Mouse (Mus musculus): ENCODE results near the gene Btrc.
"Not testable (repeated sequence)": the region's sequence is repeated elsewhere in the genome, so short reads cannot be mapped to it uniquely, and the experiment has no call there.

Gene Btrc

GRCm38 (mm10) chr19:45363384-45363926 is at the start of gene Btrc:
TSS of gene Btrc (plus strand) at chr19:45363734.
- in situ Hi-C loops (cut with MboI, MseI), result loop anchor here (25.0 kb wide), 1 partner anchor 1149 kb away; the partner anchor contains the start of gene Trim8

- in situ Hi-C loops (cut with MboI, MseI), result no loop called here
Measured at GRCm38 (mm10) chr19:45317473-45317882, 46.1 kb upstream of the Btrc start.

- in situ Hi-C loops (cut with MboI, MseI), result no loop called here
Measured at GRCm38 (mm10) chr19:45321062-45321461, 42.5 kb upstream of the Btrc start.

GRCm38 (mm10) chr19:45329039-45329438 is 34.5 kb upstream of the Btrc start:
- in situ Hi-C loops (cut with MboI, MseI), result no loop called here

- in situ Hi-C loops (cut with MboI, MseI), result no loop called here
Measured at GRCm38 (mm10) chr19:45329748-45330298, 33.7 kb upstream of the Btrc start.

GRCm38 (mm10) chr19:45336718-45337117 is 26.8 kb upstream of the Btrc start:
- in situ Hi-C loops (cut with MboI, MseI), result no loop called here

GRCm38 (mm10) chr19:45338182-45338581 is 25.4 kb upstream of the Btrc start:
- in situ Hi-C loops (cut with MboI, MseI), result no loop called here

- in situ Hi-C loops (cut with MboI, MseI), result no loop called here
Measured at GRCm38 (mm10) chr19:45343941-45344340, 19.6 kb upstream of the Btrc start.

GRCm38 (mm10) chr19:45348188-45348587 is 15.3 kb upstream of the Btrc start:
- in situ Hi-C loops (cut with MboI, MseI), result no loop called here

GRCm38 (mm10) chr19:45350456-45350855 is 13.1 kb upstream of the Btrc start:
- in situ Hi-C loops (cut with MboI, MseI), result loop anchor here (25.0 kb wide), 1 partner anchor 1162 kb away; the partner anchor contains the start of gene Trim8

- in situ Hi-C loops (cut with MboI, MseI), result loop anchor here (25.0 kb wide), 1 partner anchor 1160 kb away; the partner anchor contains the start of gene Trim8
Measured at GRCm38 (mm10) chr19:45352706-45353105, 10.8 kb upstream of the Btrc start.

GRCm38 (mm10) chr19:45355678-45356077 is 7.9 kb upstream of the Btrc start:
- in situ Hi-C loops (cut with MboI, MseI), result loop anchor here (25.0 kb wide), 1 partner anchor 1157 kb away; the partner anchor contains the start of gene Trim8

- in situ Hi-C loops (cut with MboI, MseI), result loop anchor here (25.0 kb wide), 1 partner anchor 1155 kb away; the partner anchor contains the start of gene Trim8
Measured at GRCm38 (mm10) chr19:45356868-45357267, 6.7 kb upstream of the Btrc start.

GRCm38 (mm10) chr19:45360486-45360885 is 3.0 kb upstream of the Btrc start:
- in situ Hi-C loops (cut with MboI, MseI), result loop anchor here (25.0 kb wide), 1 partner anchor 1152 kb away; the partner anchor contains the start of gene Trim8

GRCm38 (mm10) chr19:45363933-45364391 is 428 bp downstream of the Btrc start:
- in situ Hi-C loops (cut with MboI, MseI), result loop anchor here (25.0 kb wide), 1 partner anchor 1148 kb away; the partner anchor contains the start of gene Trim8

GRCm38 (mm10) chr19:45366651-45367050 is 3.1 kb downstream of the Btrc start:
- in situ Hi-C loops (cut with MboI, MseI), result loop anchor here (25.0 kb wide), 1 partner anchor 1146 kb away; the partner anchor contains the start of gene Trim8

- in situ Hi-C loops (cut with MboI, MseI), result not testable (repeated sequence)
Measured at GRCm38 (mm10) chr19:45384815-45385214, 21.3 kb downstream of the Btrc start.

- in situ Hi-C loops (cut with MboI, MseI), result no loop called here
Measured at GRCm38 (mm10) chr19:45388551-45388950, 25.0 kb downstream of the Btrc start.

- in situ Hi-C loops (cut with MboI, MseI), result no loop called here
Measured at GRCm38 (mm10) chr19:45394078-45394477, 30.5 kb downstream of the Btrc start.

GRCm38 (mm10) chr19:45411000-45411399 is 47.5 kb downstream of the Btrc start:
- in situ Hi-C loops (cut with MboI, MseI), result no loop called here

GRCm38 (mm10) chr19:45412694-45413093 is 49.2 kb downstream of the Btrc start:
- in situ Hi-C loops (cut with MboI, MseI), result no loop called here

GRCm38 (mm10) chr19:45413966-45414365 is 50.4 kb downstream of the Btrc start:
- in situ Hi-C loops (cut with MboI, MseI), result no loop called here

- in situ Hi-C loops (cut with MboI, MseI), result no loop called here
Measured at GRCm38 (mm10) chr19:45417601-45418000, 54.1 kb downstream of the Btrc start.

All from regulatory T cell (primary cell).